In genomic region chr12:84569976-84570693, GRCm38 (mm10) we compare ENCODE assay signal across 10 mouse cellular contexts. TPM values are rescaled to one million over a fixed set of nuclear protein-coding genes. Genes with fewer than 3 reads are reported as not detected.
DNase-seq lines count a peak whose midpoint lies in the region; ATAC-seq lines count a peak whose summit lies in the region.
"Had no signal": no experiment of that assay in that cellular context is flagged by ENCODE, and none has a peak within 500 bp of the region (broad histone marks: within the 10 kb centered on the region; RNA-seq: fewer than 3 reads in every experiment).

No protein-coding gene starts in this region.

- H3K4me2 ChIP-seq in lung, embryonic 15.5 days: no peak overlapping the region
- H3K4me2 ChIP-seq in forebrain, embryonic 11.5 days (ENCODE audit: low read depth, low read length, severe bottlenecking): peak overlapping the region; percentile 36
- H3K4me2 ChIP-seq in limb, embryonic 13.5 days (replicated peaks): peak overlapping the region; percentile 50

- ATAC-seq in lung, embryonic 15.5 days (ENCODE audit: borderline replicate concordance, extremely low read depth, low FRiP score, low TSS enrichment): no peak
- no peak for ATAC-seq in forebrain, embryonic 11.5 days (replicated peaks; ENCODE audit: low FRiP score)
- 0 out of 2 replicates have a peak, but pooled peaks have one; percentile 24 for ATAC-seq in limb, embryonic 13.5 days (ENCODE audit: low FRiP score, low read depth)
- no peak for ATAC-seq in granulocyte monocyte progenitor cell, adult 5-6 weeks (replicated peaks; ENCODE audit: poor library complexity, severe bottlenecking)

- DNase-seq in lung, adult 18-20 months: no peak
- peak; percentile 68 for DNase-seq in forebrain, embryonic 11.5 days (ENCODE audit: low spot score)
- DNase-seq in gastrocnemius, adult 18-20 months (ENCODE audit: low spot score): no peak
- DNase-seq in thymus, postnatal 36 days: no peak
- DNase-seq: cerebellum, adult 11-12 months; right cerebral cortex, adult 18-20 months had no signal

- H3K9me3 ChIP-seq in lung, embryonic 15.5 days: no peaks in the 10 kb centered on the region
- no peaks in the 10 kb centered on the region for H3K9me3 ChIP-seq in forebrain, embryonic 11.5 days (ENCODE audit: control insufficient read depth, low read length)
- H3K9me3 ChIP-seq in limb, embryonic 13.5 days: no peaks in the 10 kb centered on the region

- H3K27ac ChIP-seq in lung, embryonic 15.5 days: no peak overlapping the region
- no peak overlapping the region for H3K27ac ChIP-seq in forebrain, embryonic 11.5 days (ENCODE audit: low read depth, low read length)
- H3K27ac ChIP-seq in limb, embryonic 13.5 days: no peak overlapping the region

- H3K36me3 ChIP-seq in lung, embryonic 15.5 days: no peaks in the 10 kb centered on the region
- no peaks in the 10 kb centered on the region for H3K36me3 ChIP-seq in forebrain, embryonic 11.5 days (ENCODE audit: control insufficient read depth, insufficient read depth, low read length)
- H3K36me3 ChIP-seq in limb, embryonic 13.5 days: no peaks in the 10 kb centered on the region

- WGBS in lung, embryonic 15.5 days: 2% methylated on average over 40 of the region's 40 CpGs
- WGBS in forebrain, embryonic 11.5 days: under 1% methylated on average over 40 of the region's 40 CpGs
- under 1% methylated on average over 36 of the region's 40 CpGs for WGBS in limb, embryonic 13.5 days

- peaks cover 7% of the 10 kb centered on the region; the same call in 1 of the 2 replicates for H3K4me1 ChIP-seq in lung, embryonic 15.5 days
- H3K4me1 ChIP-seq in forebrain, embryonic 11.5 days (replicated peaks; ENCODE audit: control insufficient read depth, insufficient read depth, low read length): peaks cover 11% of the 10 kb centered on the region; the same call in 1 of the 2 replicates
- peaks cover 25% of the 10 kb centered on the region for H3K4me1 ChIP-seq in limb, embryonic 13.5 days

- H3K27me3 ChIP-seq in lung, embryonic 15.5 days: peaks cover 79% of the 10 kb centered on the region
- H3K27me3 ChIP-seq in forebrain, embryonic 11.5 days (ENCODE audit: control insufficient read depth, insufficient read depth, low read length): peaks cover 64% of the 10 kb centered on the region
- peaks cover 88% of the 10 kb centered on the region for H3K27me3 ChIP-seq in limb, embryonic 13.5 days

- no peak overlapping the region for H3K9ac ChIP-seq in lung, embryonic 15.5 days
- no peak overlapping the region for H3K9ac ChIP-seq in forebrain, embryonic 11.5 days (ENCODE audit: low read length)
- no peak overlapping the region for H3K9ac ChIP-seq in limb, embryonic 13.5 days

- peak overlapping the region; percentile 4; the same call in 1 of the 2 replicates for H3K4me3 ChIP-seq in lung, embryonic 15.5 days
- peak overlapping the region; percentile 16; the same call in 1 of the 2 replicates for H3K4me3 ChIP-seq in forebrain, embryonic 11.5 days (ENCODE audit: low read depth, low read length)
- peak overlapping the region; percentile 29 for H3K4me3 ChIP-seq in limb, embryonic 13.5 days

RNA-seq across cellular contexts. Expression of gene Vsx2, which starts 0.6 kb away (rescaled TPM):
- not detected in 2 replicates for polyA plus RNA-seq in lung, embryonic 15.5 days (2015; fragmentation: Nextera tagmentation; extraction: Ambion mirVana)
- not detected in 2 replicates for polyA plus RNA-seq in forebrain, embryonic 11.5 days (2014; fragmentation: Nextera tagmentation; extraction: Ambion mirVana)
- 0.25 and 0.33 TPM in 2 replicates for polyA plus RNA-seq in limb, embryonic 13.5 days (2015; fragmentation: Nextera tagmentation; extraction: Ambion mirVana)
- not detected for total RNA-seq in gastrocnemius, adult 18-20 months (2021)
- not detected in 2 replicates for total RNA-seq in granulocyte monocyte progenitor cell, adult 5-6 weeks (2014; fragmentation: Nextera tagmentation)
- not detected in 2 replicates for total RNA-seq in granulocyte monocyte progenitor cell, adult 5-6 weeks (2017)
- polyA plus RNA-seq: gonadal fat pad, adult 2 months had no signal

RNA-seq across cellular contexts. Expression of gene Abcd4, which starts 47.1 kb away (rescaled TPM):
- polyA plus RNA-seq in lung, embryonic 15.5 days (2015; fragmentation: Nextera tagmentation; extraction: Ambion mirVana): 11.9 and 14.5 TPM in 2 replicates
- polyA plus RNA-seq in forebrain, embryonic 11.5 days (2014; fragmentation: Nextera tagmentation; extraction: Ambion mirVana): 12.1 and 14.2 TPM in 2 replicates
- polyA plus RNA-seq in limb, embryonic 13.5 days (2015; fragmentation: Nextera tagmentation; extraction: Ambion mirVana): 18.6 and 19.7 TPM in 2 replicates
- total RNA-seq in gastrocnemius, adult 18-20 months (2021): 1 to 10 TPM; 4.9 to 5.1 TPM
- 6.9 and 12.3 TPM in 2 replicates for total RNA-seq in granulocyte monocyte progenitor cell, adult 5-6 weeks (2014; fragmentation: Nextera tagmentation)
- 2.9 and 3.6 TPM in 2 replicates for total RNA-seq in granulocyte monocyte progenitor cell, adult 5-6 weeks (2017)
